Mouse (Mus musculus): Measurements from ENCODE around the gene Abca4.

The Abca4 gene

GRCm38 (mm10) chr3:122043799-122044547 lies at the start of gene Abca4:
Gene Abca4 (plus strand): TSS chr3:122044443.
- no peak for DNase-seq (ENCODE audit: low read depth)

DNA sequence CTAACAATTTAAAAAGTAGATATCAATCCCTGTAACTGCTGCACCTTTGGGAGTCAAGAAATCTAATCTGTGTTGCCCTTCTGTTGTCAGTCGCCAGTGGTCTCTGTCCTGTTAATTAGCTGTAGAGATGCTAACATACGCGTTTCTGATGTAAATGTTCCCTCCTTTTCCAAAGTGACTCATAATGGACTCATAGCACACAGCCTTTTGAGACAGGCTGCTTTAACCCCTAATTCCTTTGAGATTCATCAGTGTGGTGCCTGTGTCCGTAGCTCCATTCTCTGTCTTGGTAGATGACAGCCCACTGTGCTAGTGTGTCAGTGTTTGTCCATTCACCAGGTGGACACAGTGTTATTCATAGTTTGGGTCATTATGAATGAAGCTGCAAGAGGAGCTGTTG lies 49.1 kb upstream of the Abca4 start:
- DNase-seq (ENCODE audit: low read depth), result no peak

- DNase-seq (ENCODE audit: low read depth), result no peak
Measured at GRCm38 (mm10) chr3:121999934-122000333, 44.3 kb upstream of the Abca4 start.

GRCm38 (mm10) chr3:122001568-122001967 lies 42.7 kb upstream of the Abca4 start:
- DNase-seq (ENCODE audit: low read depth), result no peak

GRCm38 (mm10) chr3:122009818-122010217 lies 34.4 kb upstream of the Abca4 start:
- peak; percentile 9 for DNase-seq (ENCODE audit: low read depth)

DNA sequence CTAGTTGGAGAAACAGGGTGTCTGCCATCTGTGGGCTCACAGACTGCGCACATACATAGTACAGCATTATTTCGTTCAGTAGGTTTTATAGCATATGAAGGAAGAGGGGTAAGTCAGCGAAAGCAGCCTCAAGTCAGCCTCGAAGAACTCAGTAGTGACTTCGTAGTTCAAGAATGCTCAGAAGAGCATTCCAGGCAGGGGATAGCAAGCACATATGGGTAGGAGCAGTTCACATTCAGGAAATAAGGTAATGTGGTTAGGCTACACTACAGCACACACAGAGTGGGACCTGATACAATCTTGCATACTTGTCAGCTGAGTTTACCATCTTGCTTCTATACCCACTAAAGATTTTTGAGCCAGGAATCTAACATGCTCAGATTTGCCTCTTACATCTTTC lies 34.0 kb upstream of the Abca4 start:
- DNase-seq (ENCODE audit: low read depth), result no peak

- no peak for DNase-seq (ENCODE audit: low read depth)
Measured at GRCm38 (mm10) chr3:122012464-122012863, 31.8 kb upstream of the Abca4 start.

DNA sequence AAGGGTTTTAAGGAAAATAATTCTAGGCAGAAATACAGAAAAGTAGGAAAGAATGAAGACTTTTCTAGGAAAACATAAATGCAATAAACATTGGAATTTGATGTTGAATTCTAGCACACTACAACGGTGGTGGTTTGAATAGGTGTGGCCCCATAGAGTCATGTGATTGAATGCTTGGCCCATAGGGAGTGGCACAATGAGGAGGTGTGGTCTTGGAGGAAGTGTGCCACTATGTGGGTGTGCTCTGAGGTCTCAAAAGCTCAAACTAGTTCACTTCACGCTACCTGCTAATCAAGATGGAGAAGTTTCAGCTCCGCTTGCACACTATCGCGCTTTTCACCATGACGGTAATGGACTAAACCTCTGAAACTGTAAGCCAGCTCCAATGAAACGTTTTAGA lies 25.8 kb upstream of the Abca4 start:
- no peak for DNase-seq (ENCODE audit: low read depth)

DNA sequence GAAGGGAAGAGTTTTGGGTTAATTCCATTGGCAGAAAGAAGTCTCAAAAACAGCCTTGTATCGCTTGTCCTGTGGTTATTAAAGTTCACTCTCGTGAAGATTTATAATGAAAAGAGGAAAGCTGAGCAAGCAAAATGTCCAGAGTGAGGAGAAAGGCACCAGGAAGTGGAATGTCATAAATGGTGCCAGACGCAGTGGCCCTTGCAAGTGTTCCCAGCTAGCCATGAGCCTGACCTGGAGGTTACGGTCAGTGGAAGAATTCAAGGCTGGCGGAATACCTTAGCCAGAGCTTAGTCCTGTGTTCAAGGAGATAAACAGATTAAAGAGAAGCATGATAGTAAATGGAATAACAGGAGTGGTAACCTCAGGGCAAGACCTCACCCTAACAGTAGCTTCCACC lies 25.1 kb upstream of the Abca4 start:
- DNase-seq (ENCODE audit: low read depth), result no peak

GRCm38 (mm10) chr3:122021029-122021652 lies 23.1 kb upstream of the Abca4 start:
- no peak for DNase-seq (ENCODE audit: low read depth)

DNA sequence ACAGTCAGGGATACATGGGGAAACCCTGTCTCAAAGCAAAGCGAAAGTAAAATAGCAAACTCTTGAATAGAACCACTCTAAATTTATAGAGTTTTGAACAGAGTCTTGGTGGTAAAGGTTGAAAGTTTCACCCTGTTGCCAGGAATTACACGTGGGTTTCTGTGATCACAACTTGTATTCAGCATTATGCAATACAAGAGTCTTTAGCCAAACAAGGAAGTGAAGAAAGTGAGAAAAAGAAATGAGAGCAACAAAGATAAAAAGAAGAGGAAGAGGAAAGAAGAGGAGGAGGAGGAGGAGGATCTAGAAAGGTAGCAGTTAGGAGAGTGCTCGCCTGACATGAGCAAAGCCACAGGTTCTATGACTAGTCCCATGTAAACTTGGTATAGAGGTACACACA lies 21.9 kb upstream of the Abca4 start:
- no peak for DNase-seq (ENCODE audit: low read depth)

- no peak for DNase-seq (ENCODE audit: low read depth)
Measured at GRCm38 (mm10) chr3:122026676-122027075, 17.6 kb upstream of the Abca4 start.

DNA sequence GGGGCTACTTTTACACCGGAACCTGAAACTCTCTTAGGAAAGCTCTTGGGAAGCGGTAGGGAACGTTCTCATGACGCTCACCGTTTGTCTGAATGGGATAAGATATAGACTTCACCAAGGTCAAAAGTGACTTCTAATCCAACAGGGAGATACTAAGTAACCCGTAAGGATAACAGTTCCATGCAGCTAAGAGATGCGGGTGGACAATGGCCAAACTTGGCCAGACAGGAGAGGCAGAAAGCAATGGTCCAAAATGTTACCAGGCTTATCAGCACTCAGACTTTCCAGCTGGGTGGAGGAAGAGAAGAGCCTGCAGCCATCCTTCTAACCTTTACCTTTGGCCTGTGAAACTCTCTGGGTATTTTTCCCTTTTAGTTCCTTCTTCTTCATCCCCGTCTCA lies 16.5 kb upstream of the Abca4 start:
- no peak for DNase-seq (ENCODE audit: low read depth)

DNA sequence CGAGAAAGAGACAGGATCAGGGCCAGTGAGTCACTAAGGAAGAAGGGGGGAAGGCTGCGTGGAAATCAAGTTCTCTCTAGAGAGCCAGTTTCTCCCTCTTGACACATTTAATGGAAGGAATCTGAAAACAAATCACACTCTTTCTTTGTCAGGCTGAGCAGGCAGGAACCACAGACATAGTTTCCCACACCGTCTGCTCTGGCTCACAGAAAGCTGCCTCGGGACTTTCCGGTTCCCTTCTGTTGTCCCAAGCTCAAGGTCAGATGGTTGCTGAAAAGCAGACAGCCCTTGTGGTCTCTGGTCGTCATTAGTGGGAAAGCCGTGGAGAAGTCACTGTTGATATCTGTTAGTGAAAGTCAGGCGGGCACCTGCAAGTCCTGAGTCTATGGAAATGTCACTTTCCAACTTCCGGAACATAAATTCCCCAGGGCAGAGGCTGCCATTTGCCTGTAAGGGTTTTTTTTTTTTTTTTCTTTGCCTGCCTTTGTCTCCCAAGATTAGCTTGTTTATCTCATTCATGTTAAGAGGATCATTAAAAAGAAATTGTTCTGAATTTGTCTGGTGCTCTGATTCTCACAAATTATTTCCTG lies 10.9 kb upstream of the Abca4 start:
- DNase-seq (ENCODE audit: low read depth), result no peak

GRCm38 (mm10) chr3:122034240-122034639 lies 10.0 kb upstream of the Abca4 start:
- no peak for DNase-seq (ENCODE audit: low read depth)

DNA sequence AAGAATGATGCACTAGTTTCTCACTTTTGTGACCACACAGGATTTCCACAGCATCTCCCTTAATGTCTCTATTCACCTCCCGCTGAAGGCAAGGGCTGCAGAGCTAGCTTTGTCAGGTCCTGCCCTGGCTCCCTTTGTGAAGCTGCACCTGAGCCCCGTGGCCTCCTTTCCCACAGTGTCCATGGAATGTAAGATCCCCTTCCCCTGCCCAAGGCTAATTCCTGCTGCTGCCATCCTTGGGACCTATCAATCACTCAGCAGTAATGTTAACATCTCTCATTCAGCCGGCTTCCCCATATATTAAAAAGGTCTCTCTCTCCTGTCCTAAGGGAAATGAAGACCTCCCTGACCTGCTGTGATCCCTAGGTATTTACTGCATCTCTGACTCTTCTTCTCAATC lies 9.2 kb upstream of the Abca4 start:
- no peak for DNase-seq (ENCODE audit: low read depth)

DNA sequence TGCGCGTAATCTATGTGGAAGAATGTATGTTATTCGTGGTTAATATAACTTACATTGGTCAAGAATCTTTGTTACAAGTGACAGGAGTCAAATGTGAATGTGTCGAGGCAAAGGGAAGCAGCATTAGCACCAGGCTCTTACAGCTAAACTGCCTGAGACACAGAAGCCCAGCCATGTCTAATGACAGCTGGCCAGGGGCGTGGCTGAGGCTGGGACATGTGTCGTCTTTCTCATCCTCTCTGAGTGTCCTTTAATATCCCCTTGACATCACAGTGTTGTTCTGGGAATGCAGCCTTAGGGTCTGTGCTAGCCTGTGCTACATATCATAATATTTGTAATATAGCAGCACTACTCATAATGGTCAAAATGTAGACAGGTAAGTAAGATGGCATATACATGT lies 3.7 kb upstream of the Abca4 start:
- no peak for DNase-seq (ENCODE audit: low read depth)

DNA sequence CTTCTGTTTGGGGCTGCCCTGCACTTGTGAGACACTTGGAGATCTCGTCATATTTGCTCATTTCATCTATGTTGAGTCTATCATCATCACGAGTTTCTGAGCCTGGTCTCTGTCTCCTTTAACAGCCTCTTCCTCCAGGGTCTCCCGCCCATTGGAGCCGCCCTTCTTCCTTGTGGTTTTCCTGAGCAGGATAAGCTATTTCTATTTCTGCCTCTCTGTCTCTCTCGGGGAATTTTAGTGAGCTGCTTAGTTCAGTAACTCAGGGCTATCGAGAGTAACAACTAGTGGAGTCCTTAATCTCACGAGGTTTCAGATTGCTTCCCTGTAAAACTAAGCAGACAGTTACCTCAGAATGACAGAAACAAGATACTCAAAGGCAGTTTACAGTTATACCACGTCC lies 1.1 kb upstream of the Abca4 start:
- DNase-seq (ENCODE audit: low read depth), result no peak

DNA sequence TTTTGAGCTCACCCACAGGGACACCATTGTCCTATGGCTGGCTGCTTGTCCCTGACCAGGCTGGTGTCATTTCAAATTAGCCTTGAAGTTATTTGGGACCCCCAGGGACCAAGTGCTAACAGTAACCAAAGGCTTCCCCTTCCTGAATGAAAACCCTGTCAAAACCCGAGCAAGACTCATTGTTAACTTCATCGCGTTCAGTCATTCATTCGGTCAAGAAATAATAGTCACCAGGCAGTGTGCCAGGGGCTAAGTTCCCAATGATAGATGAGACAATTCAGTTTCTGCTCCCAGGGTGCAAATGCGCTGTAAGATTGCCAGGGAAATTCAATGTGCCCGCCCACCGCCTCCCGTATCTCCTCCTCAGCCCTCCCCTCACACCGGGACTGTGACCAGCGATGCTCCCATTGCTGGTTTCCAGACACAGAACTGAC lies 2.0 kb downstream of the Abca4 start:
- DNase-seq (ENCODE audit: low read depth), result no peak

- no peak for DNase-seq (ENCODE audit: low read depth)
Measured at GRCm38 (mm10) chr3:122047402-122047801, 3.2 kb downstream of the Abca4 start.

GRCm38 (mm10) chr3:122047921-122048861 lies 3.9 kb downstream of the Abca4 start:
- peak; percentile 3 for DNase-seq (ENCODE audit: low read depth)

- no peak for DNase-seq (ENCODE audit: low read depth)
Measured at GRCm38 (mm10) chr3:122049158-122049557, 4.9 kb downstream of the Abca4 start.

Data from naive thymus-derived CD4-positive, alpha-beta T cell, adult 2 months (primary cell).